Mouse (Mus musculus): ENCODE data around the gene Alk. TPM values are rescaled to one million over a fixed set of nuclear protein-coding genes. Genes with fewer than 3 reads are reported as not detected.
"Not testable (repeated sequence)": the region's sequence is repeated elsewhere in the genome, so short reads cannot be mapped to it uniquely, and the experiment has no call there.

Gene Alk
- polyA plus RNA-seq, 1 experiment from 2014 or later = 8.3 TPM

- no peaks in the 10 kb centered on the region for H3K36me3 ChIP-seq
- no peak overlapping the region for H3K4me3 ChIP-seq (replicated peaks)
- H3K4me2 ChIP-seq = no peak overlapping the region
- H3K27me3 ChIP-seq (replicated peaks) = no peaks in the 10 kb centered on the region
- no peaks in the 10 kb centered on the region for H3K4me1 ChIP-seq
- no peaks in the 10 kb centered on the region for H3K9me3 ChIP-seq (replicated peaks)
- no peak for ATAC-seq (ENCODE audit: low FRiP score)
- 85% methylated on average over 4 of the region's 4 CpGs for WGBS
- H3K9ac ChIP-seq (replicated peaks) = no peak overlapping the region
- no peak overlapping the region for H3K27ac ChIP-seq (replicated peaks)
Measured at GRCm38 (mm10) chr17:72526356-72526755, 78.1 kb downstream of the Alk start.

- 92% methylated on average over 3 of the region's 3 CpGs for WGBS
- Histone ChIP-seq H3K9ac (replicated peaks) (no peak overlapping the region), H3K27ac (replicated peaks) (no peak overlapping the region), H3K4me2 (no peak overlapping the region), H3K4me1 (no peaks in the 10 kb centered on the region), H3K36me3 (no peaks in the 10 kb centered on the region), H3K9me3 (replicated peaks) (no peaks in the 10 kb centered on the region), H3K4me3 (replicated peaks) (no peak overlapping the region), H3K27me3 (replicated peaks) (no peaks in the 10 kb centered on the region)
- no peak for ATAC-seq (ENCODE audit: low FRiP score)
Measured at GRCm38 (mm10) chr17:72524839-72525238, 79.6 kb downstream of the Alk start.

GRCm38 (mm10) chr17:72523006-72523405 is 81.4 kb downstream of the Alk start:
- no peak for ATAC-seq (ENCODE audit: low FRiP score)
- Histone ChIP-seq H3K27ac (replicated peaks) (no peak overlapping the region), H3K4me3 (replicated peaks) (no peak overlapping the region), H3K9ac (replicated peaks) (no peak overlapping the region), H3K4me2 (no peak overlapping the region), H3K27me3 (replicated peaks) (no peaks in the 10 kb centered on the region), H3K4me1 (no peaks in the 10 kb centered on the region), H3K36me3 (no peaks in the 10 kb centered on the region), H3K9me3 (replicated peaks) (no peaks in the 10 kb centered on the region)
- WGBS = 53% methylated on average over 7 of the region's 7 CpGs

- WGBS = 28% methylated on average over 4 of the region's 4 CpGs
- Histone ChIP-seq H3K9ac (replicated peaks) (no peak overlapping the region), H3K27me3 (replicated peaks) (no peaks in the 10 kb centered on the region), H3K27ac (replicated peaks) (no peak overlapping the region), H3K4me1 (no peaks in the 10 kb centered on the region), H3K9me3 (replicated peaks) (no peaks in the 10 kb centered on the region), H3K4me2 (no peak overlapping the region), H3K4me3 (replicated peaks) (no peak overlapping the region), H3K36me3 (no peaks in the 10 kb centered on the region)
- no peak for ATAC-seq (ENCODE audit: low FRiP score)
Measured at GRCm38 (mm10) chr17:72522381-72522780, 82.0 kb downstream of the Alk start.

GRCm38 (mm10) chr17:72521353-72521752 is 83.1 kb downstream of the Alk start:
- Histone ChIP-seq H3K9ac (replicated peaks) (no peak overlapping the region), H3K27ac (replicated peaks) (no peak overlapping the region), H3K4me2 (no peak overlapping the region), H3K36me3 (no peaks in the 10 kb centered on the region), H3K27me3 (replicated peaks) (no peaks in the 10 kb centered on the region), H3K4me1 (no peaks in the 10 kb centered on the region), H3K9me3 (replicated peaks) (no peaks in the 10 kb centered on the region), H3K4me3 (replicated peaks) (no peak overlapping the region)
- ATAC-seq (ENCODE audit: low FRiP score) = no peak
- 79% methylated on average over 5 of the region's 5 CpGs for WGBS

- Histone ChIP-seq H3K9me3 (replicated peaks) (no peaks in the 10 kb centered on the region), H3K27me3 (replicated peaks) (no peaks in the 10 kb centered on the region), H3K27ac (replicated peaks) (no peak overlapping the region), H3K4me3 (replicated peaks) (no peak overlapping the region), H3K9ac (replicated peaks) (no peak overlapping the region), H3K4me1 (no peaks in the 10 kb centered on the region), H3K4me2 (no peak overlapping the region), H3K36me3 (no peaks in the 10 kb centered on the region)
- 84% methylated on average over 6 of the region's 6 CpGs for WGBS
- ATAC-seq (ENCODE audit: low FRiP score) = no peak
Measured at GRCm38 (mm10) chr17:72510746-72511145, 93.7 kb downstream of the Alk start.

GRCm38 (mm10) chr17:72508678-72509394 is 95.6 kb downstream of the Alk start:
- H3K4me3 ChIP-seq (replicated peaks) = no peak overlapping the region
- no peaks in the 10 kb centered on the region for H3K36me3 ChIP-seq
- ATAC-seq (ENCODE audit: low FRiP score) = no peak
- H3K27me3 ChIP-seq (replicated peaks) = no peaks in the 10 kb centered on the region
- no peak overlapping the region for H3K4me2 ChIP-seq
- H3K4me1 ChIP-seq = peaks cover 11% of the 10 kb centered on the region
- no peak overlapping the region for H3K27ac ChIP-seq (replicated peaks)
- WGBS = 79% methylated on average over 7 of the region's 7 CpGs
- H3K9ac ChIP-seq (replicated peaks) = no peak overlapping the region
- no peaks in the 10 kb centered on the region for H3K9me3 ChIP-seq (replicated peaks)

GRCm38 (mm10) chr17:72505213-72505612 is 99.2 kb downstream of the Alk start:
- ATAC-seq (ENCODE audit: low FRiP score) = peak; percentile 83
- Histone ChIP-seq H3K4me2 (no peak overlapping the region), H3K27ac (replicated peaks) (peak overlapping the region; percentile 45; the same call in 1 of the 2 replicates), H3K27me3 (replicated peaks) (no peaks in the 10 kb centered on the region), H3K9me3 (replicated peaks) (no peaks in the 10 kb centered on the region), H3K36me3 (no peaks in the 10 kb centered on the region), H3K4me3 (replicated peaks) (no peak overlapping the region), H3K4me1 (peaks cover 11% of the 10 kb centered on the region), H3K9ac (replicated peaks) (no peak overlapping the region)
- WGBS = 18% methylated on average over 7 of the region's 7 CpGs

GRCm38 (mm10) chr17:72504581-72504980 is 99.8 kb downstream of the Alk start:
- no peak for ATAC-seq (ENCODE audit: low FRiP score)
- H3K9me3 ChIP-seq (replicated peaks) = no peaks in the 10 kb centered on the region
- no peaks in the 10 kb centered on the region for H3K27me3 ChIP-seq (replicated peaks)
- no peak overlapping the region for H3K9ac ChIP-seq (replicated peaks)
- H3K27ac ChIP-seq (replicated peaks) = 0 out of 2 replicates have a peak overlapping the region, but pooled peaks have one; percentile 9
- no peak overlapping the region for H3K4me3 ChIP-seq (replicated peaks)
- H3K4me1 ChIP-seq = peaks cover 11% of the 10 kb centered on the region
- H3K36me3 ChIP-seq = no peaks in the 10 kb centered on the region
- H3K4me2 ChIP-seq = no peak overlapping the region
- WGBS = 38% methylated on average over 6 of the region's 6 CpGs

- Histone ChIP-seq H3K4me3 (replicated peaks) (no peak overlapping the region), H3K27me3 (replicated peaks) (no peaks in the 10 kb centered on the region), H3K4me2 (no peak overlapping the region), H3K9me3 (replicated peaks) (no peaks in the 10 kb centered on the region), H3K36me3 (no peaks in the 10 kb centered on the region), H3K4me1 (peaks cover 6% of the 10 kb centered on the region; the same call in 1 of the 2 replicates), H3K27ac (replicated peaks) (no peak overlapping the region), H3K9ac (replicated peaks) (no peak overlapping the region)
- 53% methylated on average over 5 of the region's 5 CpGs for WGBS
- ATAC-seq (ENCODE audit: low FRiP score) = no peak
Measured at GRCm38 (mm10) chr17:72495395-72495794, 109.0 kb downstream of the Alk start.

GRCm38 (mm10) chr17:72485623-72486022 is 118.8 kb downstream of the Alk start:
- no peaks in the 10 kb centered on the region for H3K9me3 ChIP-seq (replicated peaks)
- ATAC-seq (ENCODE audit: low FRiP score) = no peak
- 74% methylated on average over 4 of the region's 4 CpGs for WGBS
- H3K4me1 ChIP-seq = peaks cover 2% of the 10 kb centered on the region; the same call in 1 of the 2 replicates
- no peak overlapping the region for H3K9ac ChIP-seq (replicated peaks)
- no peak overlapping the region for H3K27ac ChIP-seq (replicated peaks)
- no peaks in the 10 kb centered on the region for H3K27me3 ChIP-seq (replicated peaks)
- H3K4me3 ChIP-seq (replicated peaks) = no peak overlapping the region
- no peak overlapping the region for H3K4me2 ChIP-seq
- no peaks in the 10 kb centered on the region for H3K36me3 ChIP-seq

- H3K4me2 ChIP-seq; H3K36me3 ChIP-seq; H3K9me3 ChIP-seq (replicated peaks); H3K27ac ChIP-seq (replicated peaks); H3K9ac ChIP-seq (replicated peaks); H3K4me1 ChIP-seq; ATAC-seq (ENCODE audit: low FRiP score); H3K4me3 ChIP-seq (replicated peaks); H3K27me3 ChIP-seq (replicated peaks): not testable (repeated sequence)
- WGBS = 92% methylated on average over 7 of the region's 7 CpGs
Measured at GRCm38 (mm10) chr17:72479260-72479659, 125.2 kb downstream of the Alk start.

All from neural tube, embryonic 15.5 days (tissue).